21 mouse cellular contexts compared by ENCODE assay signal in genomic region chr6:17466526-17466925, GRCm38 (mm10). TPM values are rescaled to one million over a fixed set of nuclear protein-coding genes. Genes with fewer than 3 reads are reported as not detected.
A peak's percentile ranks its signal among the peaks of the same experiment; 100 is the strongest.
DNase-seq lines count a peak whose midpoint lies in the region; ATAC-seq lines count a peak whose summit lies in the region.
"Had no signal": no experiment of that assay in that cellular context is flagged by ENCODE, and none has a peak within 500 bp of the region (broad histone marks: within the 10 kb centered on the region; RNA-seq: fewer than 3 reads in every experiment).

No protein-coding gene starts in this region.

- H3K9me3 ChIP-seq in limb, embryonic 12.5 days: no peaks in the 10 kb centered on the region
- H3K9me3 ChIP-seq in forebrain, embryonic 13.5 days (replicated peaks): no peaks in the 10 kb centered on the region
- H3K9me3 ChIP-seq: heart, embryonic 10.5 days; hindbrain, embryonic 15.5 days; limb, embryonic 15.5 days; midbrain, embryonic 13.5 days had no signal

- ATAC-seq in limb, embryonic 12.5 days (ENCODE audit: insufficient number of reproducible peaks, insufficient read depth, low FRiP score, low TSS enrichment, low read depth): no peak
- ATAC-seq in megakaryocyte, adult 5-6 weeks (ENCODE audit: poor library complexity, severe bottlenecking): peak; percentile 30; the same call in 1 of the 2 replicates
- no peak for ATAC-seq in forebrain, embryonic 13.5 days
- ATAC-seq: forebrain, postnatal 0 days; midbrain, embryonic 13.5 days; Patski had no signal

- no peaks in the 10 kb centered on the region for H3K36me3 ChIP-seq in limb, embryonic 12.5 days
- H3K36me3 ChIP-seq in forebrain, embryonic 13.5 days (ENCODE audit: poor library complexity, severe bottlenecking): no peaks in the 10 kb centered on the region
- H3K36me3 ChIP-seq: heart, embryonic 10.5 days; hindbrain, embryonic 15.5 days; limb, embryonic 15.5 days; midbrain, embryonic 13.5 days had no signal

- H3K4me2 ChIP-seq in limb, embryonic 12.5 days: peak overlapping the region; percentile 19; the same call in 1 of the 2 replicates
- no peak overlapping the region for H3K4me2 ChIP-seq in forebrain, embryonic 13.5 days
- H3K4me2 ChIP-seq: hindbrain, embryonic 15.5 days; limb, embryonic 15.5 days; midbrain, embryonic 13.5 days had no signal

- peaks cover 38% of the 10 kb centered on the region for H3K27me3 ChIP-seq in limb, embryonic 12.5 days
- H3K27me3 ChIP-seq in forebrain, embryonic 13.5 days: peaks cover 31% of the 10 kb centered on the region
- H3K27me3 ChIP-seq: Patski had no signal

- H3K9ac ChIP-seq in limb, embryonic 12.5 days (replicated peaks): no peak overlapping the region
- no peak overlapping the region for H3K9ac ChIP-seq in forebrain, embryonic 13.5 days
- H3K9ac ChIP-seq: forebrain, postnatal 0 days; hindbrain, embryonic 15.5 days; limb, embryonic 15.5 days; midbrain, embryonic 13.5 days had no signal

- WGBS in limb, embryonic 12.5 days: 76% methylated on average over 3 of the region's 3 CpGs
- 87% methylated on average over 3 of the region's 3 CpGs for WGBS in forebrain, embryonic 13.5 days

- H3K27ac ChIP-seq in limb, embryonic 12.5 days: no peak overlapping the region
- no peak overlapping the region for H3K27ac ChIP-seq in forebrain, embryonic 13.5 days
- H3K27ac ChIP-seq: heart, embryonic 10.5 days; hindbrain, embryonic 15.5 days; limb, embryonic 15.5 days; midbrain, embryonic 13.5 days had no signal

- 0 out of 2 replicates have a peak overlapping the region, but pooled peaks have one; percentile 7 for H3K4me3 ChIP-seq in limb, embryonic 12.5 days (replicated peaks)
- no peak overlapping the region for H3K4me3 ChIP-seq in forebrain, embryonic 13.5 days
- H3K4me3 ChIP-seq: erythroblast, embryonic 14.5 days; heart, embryonic 10.5 days; hindbrain, embryonic 15.5 days; limb, embryonic 15.5 days; midbrain, embryonic 13.5 days had no signal

- peaks cover 4% of the 10 kb centered on the region for H3K4me1 ChIP-seq in limb, embryonic 12.5 days (replicated peaks)
- H3K4me1 ChIP-seq in forebrain, embryonic 13.5 days: peaks cover 19% of the 10 kb centered on the region
- H3K4me1 ChIP-seq: heart, embryonic 10.5 days had no signal

- DNase-seq in 416B (ENCODE audit: low read depth) (peak; percentile 51), NIH3T3 (ENCODE audit: low read depth) (peak; percentile 46)
- DNase-seq in cerebellum, postnatal 25 days: no peak
- no peak for DNase-seq in ovary, adult 18-20 months (ENCODE audit: low spot score)
- DNase-seq: cerebellum, adult 18-20 months; forebrain, postnatal 0 days; gastrocnemius, postnatal 14 days; heart, postnatal 14 days; kidney, adult 9 months; lung, postnatal 4 days; right cerebral cortex, postnatal 4 days; thymus, adult 18-20 months had no signal

RNA-seq across cellular contexts. Expression of gene Met, which starts 2.9 kb away (rescaled TPM):
- polyA plus RNA-seq in limb, embryonic 12.5 days (2016; fragmentation: Nextera tagmentation; extraction: Ambion mirVana): 7.7 and 9.0 TPM in 2 replicates
- 57.4 and 59.1 TPM in 2 replicates for total RNA-seq in megakaryocyte, adult 5-6 weeks (2015)
- 49.0 and 57.1 TPM in 2 replicates for total RNA-seq in megakaryocyte, adult 5-6 weeks (2017)
- 0.44 and 0.59 TPM in 2 replicates for polyA plus RNA-seq in forebrain, embryonic 13.5 days (2015; fragmentation: Nextera tagmentation; extraction: Ambion mirVana)
- polyA plus RNA-seq: erythroblast, embryonic 14.5 days had no signal

Comparison
In these comparisons a context has a peak if more than half of its experiments do, and no peak if none do; other contexts are left out.
1. DNase-seq: peak in 416B (single experiment) and NIH3T3 (single experiment); none in cerebellum, postnatal 25 days (0 of 2) and ovary, adult 18-20 months (single experiment).